Mouse (Mus musculus): ENCODE data around the gene Aqr. TPM values are rescaled to one million over a fixed set of nuclear protein-coding genes. Genes with fewer than 3 reads are reported as not detected.

The Aqr gene
- polyA plus RNA-seq, 1 experiment from 2014 or later, result 46.6 TPM

GRCm38 (mm10) chr2:114167837-114168236 lies 19.0 kb downstream of the Aqr start:
- H3K4me1 ChIP-seq (replicated peaks), result no peaks in the 10 kb centered on the region
- no peaks in the 10 kb centered on the region for H3K9me3 ChIP-seq
- H3K27me3 ChIP-seq (replicated peaks), result no peaks in the 10 kb centered on the region

GRCm38 (mm10) chr2:114161978-114162377 lies 24.8 kb downstream of the Aqr start:
- Histone ChIP-seq H3K9me3 (no peaks in the 10 kb centered on the region), H3K9ac (no peak overlapping the region), H3K27ac (no peak overlapping the region), H3K4me1 (replicated peaks) (no peaks in the 10 kb centered on the region), H3K36me3 (peaks cover 19% of the 10 kb centered on the region; the same call in 1 of the 2 replicates), H3K4me3 (replicated peaks) (no peak overlapping the region), H3K27me3 (replicated peaks) (no peaks in the 10 kb centered on the region), H3K4me2 (replicated peaks) (no peak overlapping the region)
- WGBS, result 75% methylated on average over 1 of the region's 1 CpGs
- no peak for ATAC-seq

More at GRCm38 (mm10) chr2:114167837-114168236, 19.0 kb downstream of the Aqr start:
- ATAC-seq, result no peak
- H3K4me2 ChIP-seq (replicated peaks), result no peak overlapping the region
- no peak overlapping the region for H3K27ac ChIP-seq
- no peak overlapping the region for H3K9ac ChIP-seq
- peaks cover 10% of the 10 kb centered on the region for H3K36me3 ChIP-seq
- no peak overlapping the region for H3K4me3 ChIP-seq (replicated peaks)

- no peak overlapping the region for H3K9ac ChIP-seq
- no peaks in the 10 kb centered on the region for H3K4me1 ChIP-seq (replicated peaks)
- H3K27me3 ChIP-seq (replicated peaks), result no peaks in the 10 kb centered on the region
- no peaks in the 10 kb centered on the region for H3K9me3 ChIP-seq
- no peak overlapping the region for H3K27ac ChIP-seq
- no peak for ATAC-seq
- H3K4me2 ChIP-seq (replicated peaks), result no peak overlapping the region
- H3K4me3 ChIP-seq (replicated peaks), result no peak overlapping the region
- 79% methylated on average over 4 of the region's 4 CpGs for WGBS
- H3K36me3 ChIP-seq, result peaks cover 24% of the 10 kb centered on the region
Measured at GRCm38 (mm10) chr2:114157345-114157744, 29.5 kb downstream of the Aqr start.

- Histone ChIP-seq H3K27ac (no peak overlapping the region), H3K4me3 (replicated peaks) (no peak overlapping the region), H3K9ac (no peak overlapping the region), H3K27me3 (replicated peaks) (no peaks in the 10 kb centered on the region), H3K36me3 (peaks cover 24% of the 10 kb centered on the region), H3K9me3 (no peaks in the 10 kb centered on the region), H3K4me1 (replicated peaks) (no peaks in the 10 kb centered on the region), H3K4me2 (replicated peaks) (no peak overlapping the region)
- 97% methylated on average over 1 of the region's 1 CpGs for WGBS
- no peak for ATAC-seq
Measured at GRCm38 (mm10) chr2:114156639-114157038, 30.2 kb downstream of the Aqr start.

- Histone ChIP-seq H3K4me2 (replicated peaks) (no peak overlapping the region), H3K9ac (no peak overlapping the region), H3K4me1 (replicated peaks) (no peaks in the 10 kb centered on the region), H3K36me3 (peaks cover 18% of the 10 kb centered on the region), H3K4me3 (replicated peaks) (no peak overlapping the region), H3K9me3 (no peaks in the 10 kb centered on the region), H3K27me3 (replicated peaks) (no peaks in the 10 kb centered on the region), H3K27ac (no peak overlapping the region)
- ATAC-seq, result no peak
- WGBS, result 91% methylated on average over 6 of the region's 6 CpGs
Measured at GRCm38 (mm10) chr2:114153247-114153646, 33.6 kb downstream of the Aqr start.

- H3K27me3 ChIP-seq (replicated peaks), result no peaks in the 10 kb centered on the region
- no peak overlapping the region for H3K4me2 ChIP-seq (replicated peaks)
- no peak overlapping the region for H3K4me3 ChIP-seq (replicated peaks)
- no peak overlapping the region for H3K9ac ChIP-seq
- WGBS, result 81% methylated on average over 15 of the region's 15 CpGs
- peaks cover 18% of the 10 kb centered on the region for H3K36me3 ChIP-seq
- H3K4me1 ChIP-seq (replicated peaks), result no peaks in the 10 kb centered on the region
- H3K27ac ChIP-seq, result no peak overlapping the region
- ATAC-seq, result no peak
- H3K9me3 ChIP-seq, result no peaks in the 10 kb centered on the region
Measured at GRCm38 (mm10) chr2:114146864-114147458, 39.9 kb downstream of the Aqr start.

- Histone ChIP-seq H3K9me3 (no peaks in the 10 kb centered on the region), H3K27ac (no peak overlapping the region), H3K36me3 (peaks cover 26% of the 10 kb centered on the region), H3K4me1 (replicated peaks) (no peaks in the 10 kb centered on the region), H3K27me3 (replicated peaks) (no peaks in the 10 kb centered on the region), H3K4me3 (replicated peaks) (no peak overlapping the region), H3K9ac (no peak overlapping the region), H3K4me2 (replicated peaks) (no peak overlapping the region)
- ATAC-seq, result no peak
- 66% methylated on average over 6 of the region's 6 CpGs for WGBS
Measured at GRCm38 (mm10) chr2:114145315-114145801, 41.5 kb downstream of the Aqr start.

GRCm38 (mm10) chr2:114144915-114145314 lies 41.9 kb downstream of the Aqr start:
- Histone ChIP-seq H3K4me1 (replicated peaks) (no peaks in the 10 kb centered on the region), H3K9me3 (no peaks in the 10 kb centered on the region), H3K27ac (no peak overlapping the region), H3K36me3 (peaks cover 27% of the 10 kb centered on the region), H3K9ac (no peak overlapping the region), H3K4me3 (replicated peaks) (no peak overlapping the region), H3K4me2 (replicated peaks) (no peak overlapping the region), H3K27me3 (replicated peaks) (no peaks in the 10 kb centered on the region)
- no peak for ATAC-seq
- WGBS, result 92% methylated on average over 5 of the region's 5 CpGs

GRCm38 (mm10) chr2:114143842-114144241 lies 43.0 kb downstream of the Aqr start:
- 96% methylated on average over 6 of the region's 6 CpGs for WGBS
- H3K9ac ChIP-seq, result no peak overlapping the region
- no peak overlapping the region for H3K4me2 ChIP-seq (replicated peaks)
- peaks cover 27% of the 10 kb centered on the region for H3K36me3 ChIP-seq
- no peak overlapping the region for H3K4me3 ChIP-seq (replicated peaks)
- ATAC-seq, result no peak
- no peaks in the 10 kb centered on the region for H3K27me3 ChIP-seq (replicated peaks)
- H3K9me3 ChIP-seq, result no peaks in the 10 kb centered on the region
- no peak overlapping the region for H3K27ac ChIP-seq
- no peaks in the 10 kb centered on the region for H3K4me1 ChIP-seq (replicated peaks)

- H3K4me3 ChIP-seq (replicated peaks), result no peak overlapping the region
- peaks cover 16% of the 10 kb centered on the region for H3K36me3 ChIP-seq
- WGBS, result 92% methylated on average over 9 of the region's 9 CpGs
- ATAC-seq, result no peak
- no peaks in the 10 kb centered on the region for H3K27me3 ChIP-seq (replicated peaks)
- no peak overlapping the region for H3K9ac ChIP-seq
- H3K4me2 ChIP-seq (replicated peaks), result no peak overlapping the region
- H3K27ac ChIP-seq, result no peak overlapping the region
- H3K9me3 ChIP-seq, result no peaks in the 10 kb centered on the region
- H3K4me1 ChIP-seq (replicated peaks), result no peaks in the 10 kb centered on the region
Measured at GRCm38 (mm10) chr2:114136755-114137154, 50.1 kb downstream of the Aqr start.

GRCm38 (mm10) chr2:114135777-114136176 lies 51.0 kb downstream of the Aqr start:
- no peaks in the 10 kb centered on the region for H3K9me3 ChIP-seq
- H3K4me1 ChIP-seq (replicated peaks), result no peaks in the 10 kb centered on the region
- H3K9ac ChIP-seq, result no peak overlapping the region
- no peak overlapping the region for H3K4me3 ChIP-seq (replicated peaks)
- peaks cover 9% of the 10 kb centered on the region for H3K36me3 ChIP-seq
- no peak overlapping the region for H3K4me2 ChIP-seq (replicated peaks)
- 89% methylated on average over 2 of the region's 2 CpGs for WGBS
- no peak overlapping the region for H3K27ac ChIP-seq
- ATAC-seq, result no peak
- H3K27me3 ChIP-seq (replicated peaks), result no peaks in the 10 kb centered on the region

- H3K9ac ChIP-seq, result no peak overlapping the region
- H3K9me3 ChIP-seq, result no peaks in the 10 kb centered on the region
- H3K4me3 ChIP-seq (replicated peaks), result no peak overlapping the region
- no peaks in the 10 kb centered on the region for H3K27me3 ChIP-seq (replicated peaks)
- peaks cover 9% of the 10 kb centered on the region; the same call in 1 of the 2 replicates for H3K36me3 ChIP-seq
- H3K27ac ChIP-seq, result no peak overlapping the region
- no peaks in the 10 kb centered on the region for H3K4me1 ChIP-seq (replicated peaks)
- WGBS, result 96% methylated on average over 4 of the region's 4 CpGs
- ATAC-seq, result no peak
- H3K4me2 ChIP-seq (replicated peaks), result no peak overlapping the region
Measured at GRCm38 (mm10) chr2:114133355-114133754, 53.5 kb downstream of the Aqr start.

- WGBS, result 96% methylated on average over 13 of the region's 13 CpGs
- Histone ChIP-seq H3K4me2 (replicated peaks) (no peak overlapping the region), H3K9ac (no peak overlapping the region), H3K27me3 (replicated peaks) (no peaks in the 10 kb centered on the region), H3K27ac (no peak overlapping the region), H3K36me3 (peaks cover 16% of the 10 kb centered on the region; the same call in 1 of the 2 replicates), H3K9me3 (no peaks in the 10 kb centered on the region), H3K4me1 (replicated peaks) (no peaks in the 10 kb centered on the region), H3K4me3 (replicated peaks) (no peak overlapping the region)
- no peak for ATAC-seq
Measured at GRCm38 (mm10) chr2:114130657-114131056, 56.2 kb downstream of the Aqr start.
